Mouse (Mus musculus) spleen, adult 2 months (tissue): ENCODE measurements at regions not wholly inside any gene's neighbourhood (a gene's known extent, or its start where the extent isn't known, plus 50 kb on each side); places are given as distances from the start of the nearest gene placed in this dataset.

Experiments used
- CTCF ChIP-seq: fragments of 200-500 bp; IDR thresholded peaks from 2 replicates; pipeline ENCODE4 v1.5.1; 2011; ENCODE audit warnings: mild to moderate bottlenecking, inconsistent platforms; ENCODE audit not compliant: insufficient read depth, insufficient read length, insufficient replicate concordance; ENCODE audit errors: extremely low read depth
- POLR2A ChIP-seq: fragments of 200-500 bp; IDR thresholded peaks from 2 replicates; pipeline ENCODE4 v1.6.1; 2011; ENCODE audit warnings: low read depth, low read length, inconsistent platforms

DNA sequence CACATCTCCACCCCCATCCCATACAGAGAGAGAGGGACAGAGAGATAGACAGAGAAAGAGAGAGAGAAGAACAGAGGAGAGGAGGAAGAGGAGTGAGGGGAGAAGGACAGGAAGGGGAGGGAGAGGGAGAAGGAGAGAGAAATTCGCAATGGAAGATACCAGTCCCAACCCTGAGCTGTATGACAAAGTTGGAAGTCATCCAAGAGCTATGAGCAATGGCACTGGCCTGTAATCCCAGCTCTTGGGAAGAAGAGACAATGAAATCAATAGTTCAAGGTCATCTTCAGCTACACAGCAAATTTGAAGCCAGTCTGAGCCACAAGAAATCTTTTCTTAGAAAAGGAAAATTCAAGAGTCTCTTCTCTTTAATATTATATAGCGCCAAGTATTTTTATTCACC is 105.6 kb downstream of the Avpr1a start:
- TF ChIP-seq POLR2A = no peak
- TF ChIP-seq CTCF = no peak
